Mouse (Mus musculus) lung, adult 2 months (tissue): Measurements from ENCODE around the gene Ptges.

Experiments used
- CTCF ChIP-seq: fragments of 200-500 bp; IDR thresholded peaks from 2 replicates; pipeline ENCODE4 v1.5.1; 2011; ENCODE audit warnings: mild to moderate bottlenecking, low read length, control low read depth; ENCODE audit not compliant: insufficient read depth
- POLR2A ChIP-seq: fragments of 200-500 bp; IDR thresholded peaks from 2 replicates; pipeline ENCODE4 v1.6.1; 2011; ENCODE audit warnings: low read depth, mild to moderate bottlenecking, control low read depth, low read length, borderline replicate concordance; ENCODE audit errors: extremely low read depth

- no peak for TF ChIP-seq POLR2A
- TF ChIP-seq CTCF, result no peak
Measured at GRCm38 (mm10) chr2:30914836-30915235, 14.8 kb downstream of the Ptges start.
